Mouse (Mus musculus) ES-Bruce4 (cell line): ENCODE data around the gene Ctrb1.

Experiments
- CTCF ChIP-seq: IDR thresholded peaks from one replicate; pipeline ENCODE4 v1.8.1; 2011; ENCODE audit warnings: low read depth, low read length
- EP300 ChIP-seq: IDR thresholded peaks from 2 replicates; pipeline ENCODE4 v1.6.1; 2011; ENCODE audit warnings: low read depth, low read length; ENCODE audit not compliant: insufficient read depth
- POLR2A ChIP-seq: IDR thresholded peaks from one replicate; pipeline ENCODE4 v1.8.1; 2011; ENCODE audit warnings: low read length; ENCODE audit not compliant: insufficient read depth

DNA sequence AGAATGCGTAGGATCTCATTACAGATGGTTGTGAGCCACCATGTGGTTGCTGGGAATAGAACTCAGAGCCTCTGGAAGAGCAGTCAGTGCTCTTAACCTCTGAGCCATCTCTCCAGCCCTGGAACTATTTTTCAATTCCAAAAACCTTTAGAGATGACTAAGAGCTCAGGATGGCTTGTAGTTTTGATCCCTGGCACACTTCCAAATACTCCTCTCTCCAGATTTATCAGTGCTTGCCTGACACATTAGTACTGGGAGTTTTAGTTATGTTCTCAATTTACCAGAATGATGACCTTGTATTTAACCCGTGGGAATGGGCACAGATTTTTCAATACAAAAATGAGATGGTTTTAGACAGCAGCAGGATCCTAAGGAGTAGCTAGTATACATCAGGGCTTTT is 24.1 kb downstream of the Ctrb1 start:
- TF ChIP-seq CTCF (no peak), POLR2A (no peak), EP300 (no peak)
